Mouse (Mus musculus) granulocyte monocyte progenitor cell, adult 5-6 weeks (primary cell): ENCODE measurements around the gene Dpt. TPM values are rescaled to one million over a fixed set of nuclear protein-coding genes. Genes with fewer than 3 reads are reported as not detected.
A peak's percentile ranks its signal among the peaks of the same experiment; 100 is the strongest.
"Not testable (repeated sequence)": the region's sequence is repeated elsewhere in the genome, so short reads cannot be mapped to it uniquely, and the experiment has no call there.

ENCODE experiments used
- ATAC-seq: replicated peaks from 2 replicates; pipeline ENCODE4 v1.8.0; 2016; ENCODE audit warnings: mild to moderate bottlenecking, moderate TSS enrichment, inconsistent platforms; ENCODE audit not compliant: poor library complexity, severe bottlenecking
- total RNA-seq, 2 experiments: library from RNA; stranded (forward) in 1 of 2; stranded (reverse) in 1 of 2; fragments of 200-712, 200-1000 nt in 1 of 2; fragments of >200 nt in 1 of 2; fragmentation: Nextera tagmentation in 1 of 2; gene quantifications; 2 replicates each; pipeline ENCODE4 v1.2.3; 2014 to 2017

The Dpt gene
- not detected in 2 replicates for total RNA-seq (2014; fragmentation: Nextera tagmentation)
- total RNA-seq (2017): not detected in 2 replicates

GRCm38 (mm10) chr1:164796471-164796870 is at the start of gene Dpt:
Gene Dpt (plus strand): TSS chr1:164796644.
- no peak for ATAC-seq

- ATAC-seq: no peak
Observed at GRCm38 (mm10) chr1:164753736-164754135, 42.7 kb upstream of the Dpt start.

- ATAC-seq: no peak
Observed at GRCm38 (mm10) chr1:164755671-164756070, 40.8 kb upstream of the Dpt start.

- no peak for ATAC-seq
Observed at GRCm38 (mm10) chr1:164756951-164757350, 39.5 kb upstream of the Dpt start.

GRCm38 (mm10) chr1:164758401-164758800 is 38.0 kb upstream of the Dpt start:
- no peak for ATAC-seq

GRCm38 (mm10) chr1:164762276-164762675 is 34.2 kb upstream of the Dpt start:
- ATAC-seq: peak; percentile 58; the same call in 1 of the 2 replicates

GRCm38 (mm10) chr1:164766646-164767045 is 29.8 kb upstream of the Dpt start:
- no peak for ATAC-seq

- ATAC-seq: no peak
Observed at GRCm38 (mm10) chr1:164770611-164771010, 25.8 kb upstream of the Dpt start.

- no peak for ATAC-seq
Observed at GRCm38 (mm10) chr1:164780851-164781510, 15.5 kb upstream of the Dpt start.

GRCm38 (mm10) chr1:164786165-164786564 is 10.3 kb upstream of the Dpt start:
- ATAC-seq: no peak

- no peak for ATAC-seq
Observed at GRCm38 (mm10) chr1:164787771-164788170, 8.7 kb upstream of the Dpt start.

GRCm38 (mm10) chr1:164788292-164788691 is 8.2 kb upstream of the Dpt start:
- no peak for ATAC-seq

- ATAC-seq: not testable (repeated sequence)
Observed at GRCm38 (mm10) chr1:164790296-164790695, 6.1 kb upstream of the Dpt start.

- no peak for ATAC-seq
Observed at GRCm38 (mm10) chr1:164793049-164793448, 3.4 kb upstream of the Dpt start.

GRCm38 (mm10) chr1:164797746-164798285 is 1.4 kb downstream of the Dpt start:
- ATAC-seq: no peak

- no peak for ATAC-seq
Observed at GRCm38 (mm10) chr1:164798471-164798922, 2.1 kb downstream of the Dpt start.

GRCm38 (mm10) chr1:164799161-164799560 is 2.7 kb downstream of the Dpt start:
- no peak for ATAC-seq

GRCm38 (mm10) chr1:164804277-164804676 is 7.8 kb downstream of the Dpt start:
- no peak for ATAC-seq

- ATAC-seq: no peak
Observed at GRCm38 (mm10) chr1:164804751-164805435, 8.4 kb downstream of the Dpt start.

- ATAC-seq: no peak
Observed at GRCm38 (mm10) chr1:164809371-164809770, 12.9 kb downstream of the Dpt start.

GRCm38 (mm10) chr1:164811296-164811695 is 14.9 kb downstream of the Dpt start:
- no peak for ATAC-seq
